Mouse (Mus musculus): ENCODE results near the gene Col13a1. TPM values are rescaled to one million over a fixed set of nuclear protein-coding genes. Genes with fewer than 3 reads are reported as not detected.

Col13a1 gene
- polyA plus RNA-seq, 1 experiment from 2014 or later: 4.4 TPM

Other genes starting within 250 kb of the Col13a1 start
- gene H2afy2, start 195.0 kb downstream of the Col13a1 start, polyA plus RNA-seq (2016; fragmentation: Nextera tagmentation; extraction: Ambion mirVana): 359 and 366 TPM in 2 replicates
- gene Neurog3, start 154.0 kb upstream of the Col13a1 start, polyA plus RNA-seq (2016; fragmentation: Nextera tagmentation; extraction: Ambion mirVana): 0.46 TPM in 1 of 2 replicates, not detected in the other
- 41.0 and 41.6 TPM in 2 replicates for gene Fam241b, start 164.8 kb upstream of the Col13a1 start, polyA plus RNA-seq (2016; fragmentation: Nextera tagmentation; extraction: Ambion mirVana)